Mouse (Mus musculus) heart, embryonic 10.5 days (tissue): ENCODE data around the gene Rgs8. TPM values are rescaled to one million over a fixed set of nuclear protein-coding genes. Genes with fewer than 3 reads are reported as not detected.

Experiments used
- DNase-seq: peaks from one replicate; pipeline ENCODE4 v3.0.0-alpha.2; 2017; ENCODE audit warnings: low spot score
- H3K27ac ChIP-seq: fragments of 300-500 bp; sonication (generic); 2 replicates; pipeline ENCODE4 v1.5.1; 2016; ENCODE audit warnings: mild to moderate bottlenecking
- H3K27me3 ChIP-seq: fragments of 300-500 bp; sonication (generic); 2 replicates; pipeline ENCODE4 v1.6.1; 2016; ENCODE audit warnings: mild to moderate bottlenecking; ENCODE audit not compliant: poor library complexity, insufficient read depth, severe bottlenecking
- H3K36me3 ChIP-seq: fragments of 300-500 bp; sonication (generic); 2 replicates; pipeline ENCODE4 v1.6.1; 2016; ENCODE audit warnings: mild to moderate bottlenecking, moderate library complexity
- H3K4me1 ChIP-seq: fragments of 300-500 bp; sonication (generic); 2 replicates; pipeline ENCODE4 v1.6.1; 2016; ENCODE audit warnings: mild to moderate bottlenecking
- H3K4me3 ChIP-seq: fragments of 300-500 bp; sonication (generic); 2 replicates; pipeline ENCODE4 v1.5.1; 2016; ENCODE audit warnings: mild to moderate bottlenecking, moderate library complexity
- H3K9me3 ChIP-seq: fragments of 300-500 bp; sonication (generic); 2 replicates; pipeline ENCODE4 v1.6.1; 2016; ENCODE audit warnings: mild to moderate bottlenecking, moderate library complexity
- WGBS: fragments of 180-500 bp; shearing (Covaris S2); methylation state at CpG from one replicate; pipeline ENCODE4 v1.1.7; 2016; 5-methylcytosine and 5-hydroxymethylcytosine counted together
- polyA plus RNA-seq: library from polyadenylated mRNA; unstranded; fragments of >200 nt; fragmentation: Nextera tagmentation; extraction: Ambion mirVana; gene quantifications from 2 replicates; pipeline ENCODE4 v1.2.1, GENCODE M21; 2016

Gene Rgs8
- polyA plus RNA-seq, 1 experiment from 2014 or later, result 0.55 TPM

DNA sequence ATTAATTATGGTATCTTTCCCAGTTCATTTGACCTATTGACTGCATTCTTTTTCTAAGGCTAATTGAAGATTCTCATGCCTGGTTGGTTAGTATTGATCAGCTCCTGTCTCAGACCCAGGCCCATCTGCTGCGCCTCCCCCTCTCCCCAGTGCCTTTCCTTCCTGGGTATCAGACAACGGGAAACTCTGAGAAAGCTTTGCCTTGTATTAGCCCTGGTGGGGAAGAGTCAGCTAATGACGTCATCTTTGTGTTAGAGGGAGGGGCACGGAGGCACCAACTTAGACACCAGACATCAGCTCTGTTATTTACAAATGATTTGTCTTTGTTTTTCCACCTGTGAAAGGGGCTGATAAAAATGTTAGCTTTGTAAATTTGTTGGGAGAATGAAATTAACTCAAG lies 9.5 kb downstream of the Rgs8 start:
- no peaks in the 10 kb centered on the region for H3K9me3 ChIP-seq
- DNase-seq, result no peak
- no peaks in the 10 kb centered on the region for H3K36me3 ChIP-seq
- 29% methylated on average over 4 of the region's 4 CpGs for WGBS
- no peak overlapping the region for H3K27ac ChIP-seq
- H3K27me3 ChIP-seq, result peaks cover 68% of the 10 kb centered on the region
- H3K4me3 ChIP-seq, result no peak overlapping the region
- peaks cover 26% of the 10 kb centered on the region for H3K4me1 ChIP-seq

DNA sequence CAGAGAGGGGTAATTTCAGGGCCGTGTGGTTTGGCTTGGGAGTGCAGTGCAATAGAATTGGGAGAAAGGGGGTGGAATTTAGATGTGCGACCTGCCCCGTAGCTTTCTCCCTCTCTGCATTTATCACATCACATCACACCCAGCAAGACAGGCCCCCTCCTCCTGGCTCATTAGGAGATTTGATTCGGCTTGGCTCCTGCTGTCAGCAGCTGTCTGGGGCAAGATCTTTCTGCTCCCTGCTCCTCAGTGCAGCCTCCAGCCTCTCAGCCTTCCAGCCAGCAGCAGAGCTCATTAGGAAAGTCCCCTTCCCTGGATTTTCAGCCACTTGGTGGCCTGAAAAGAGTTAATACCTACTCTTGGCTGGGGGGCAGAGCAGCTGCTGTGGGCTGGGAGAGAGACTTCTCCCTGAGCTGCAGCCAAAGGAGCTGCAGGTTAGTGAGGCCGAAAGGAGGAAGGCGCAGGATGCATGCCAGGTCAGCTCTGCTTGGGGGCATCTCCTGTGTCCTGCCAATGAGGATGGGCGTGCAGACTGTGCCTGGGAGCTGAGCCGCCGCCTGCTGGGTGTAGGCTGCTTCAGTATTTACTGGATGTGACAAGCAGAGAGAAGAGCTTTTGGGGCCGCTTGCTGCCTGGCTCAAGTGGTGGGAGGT lies 12.4 kb downstream of the Rgs8 start:
- no peaks in the 10 kb centered on the region for H3K9me3 ChIP-seq
- 0 out of 2 replicates have a peak overlapping the region, but pooled peaks have one; percentile 6 for H3K4me3 ChIP-seq
- no peaks in the 10 kb centered on the region for H3K36me3 ChIP-seq
- peaks cover 59% of the 10 kb centered on the region for H3K27me3 ChIP-seq
- 6% methylated on average over 10 of the region's 10 CpGs for WGBS
- DNase-seq, result no peak
- no peak overlapping the region for H3K27ac ChIP-seq
- H3K4me1 ChIP-seq, result peaks cover 39% of the 10 kb centered on the region

DNA sequence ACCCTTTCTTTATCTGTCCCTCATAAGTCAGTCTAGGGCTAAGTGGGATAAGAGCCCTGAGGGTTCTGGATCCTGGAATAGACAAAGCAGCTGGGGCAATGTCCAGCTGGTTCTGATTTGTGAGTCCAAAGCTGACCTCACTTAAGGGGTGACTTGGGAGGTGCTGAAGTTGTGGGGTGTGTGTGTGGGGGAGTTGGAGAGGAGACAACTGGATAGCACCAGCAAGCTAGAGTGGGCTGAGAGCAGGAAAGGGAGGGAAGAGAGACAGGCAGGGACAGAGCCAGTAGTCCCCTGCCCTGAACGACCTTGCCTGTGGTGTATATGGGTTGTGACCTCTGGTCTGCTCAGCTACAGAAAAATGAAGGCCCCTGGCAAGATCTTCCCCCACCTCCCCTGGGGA lies 13.4 kb downstream of the Rgs8 start:
- no peak for DNase-seq
- H3K27ac ChIP-seq, result no peak overlapping the region
- no peaks in the 10 kb centered on the region for H3K9me3 ChIP-seq
- H3K4me3 ChIP-seq, result no peak overlapping the region
- peaks cover 55% of the 10 kb centered on the region for H3K27me3 ChIP-seq
- H3K4me1 ChIP-seq, result peaks cover 43% of the 10 kb centered on the region
- WGBS, result 6% methylated on average over 1 of the region's 1 CpGs
- H3K36me3 ChIP-seq, result no peaks in the 10 kb centered on the region

DNA sequence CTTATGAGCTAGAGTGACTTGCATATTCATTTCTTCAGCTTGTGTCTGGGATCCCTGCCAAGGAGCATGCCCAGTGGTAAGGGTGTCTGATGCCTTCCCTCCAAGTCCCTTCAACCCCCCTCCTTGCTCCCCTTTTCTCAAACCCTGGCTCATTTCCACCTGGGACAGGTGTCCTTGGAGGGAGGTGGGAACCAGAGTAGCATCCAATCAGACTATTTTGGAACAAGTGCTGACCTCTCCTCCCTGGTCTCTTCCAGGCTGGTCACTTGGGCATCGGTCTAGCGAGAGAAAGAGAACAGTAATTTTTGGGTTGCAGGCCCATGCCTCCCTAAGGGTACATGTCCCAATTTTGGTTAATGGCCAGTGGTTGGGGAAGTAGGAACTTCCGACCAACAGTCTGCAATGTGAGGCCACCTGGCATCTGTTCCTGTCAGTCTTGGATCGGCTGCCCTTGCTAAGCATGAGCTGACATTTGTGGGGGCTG lies 14.5 kb downstream of the Rgs8 start:
- no peaks in the 10 kb centered on the region for H3K9me3 ChIP-seq
- H3K4me3 ChIP-seq, result no peak overlapping the region
- WGBS, result 73% methylated on average over 4 of the region's 4 CpGs
- peaks cover 38% of the 10 kb centered on the region for H3K4me1 ChIP-seq
- DNase-seq, result no peak
- H3K36me3 ChIP-seq, result no peaks in the 10 kb centered on the region
- peaks cover 49% of the 10 kb centered on the region for H3K27me3 ChIP-seq
- H3K27ac ChIP-seq, result no peak overlapping the region

DNA sequence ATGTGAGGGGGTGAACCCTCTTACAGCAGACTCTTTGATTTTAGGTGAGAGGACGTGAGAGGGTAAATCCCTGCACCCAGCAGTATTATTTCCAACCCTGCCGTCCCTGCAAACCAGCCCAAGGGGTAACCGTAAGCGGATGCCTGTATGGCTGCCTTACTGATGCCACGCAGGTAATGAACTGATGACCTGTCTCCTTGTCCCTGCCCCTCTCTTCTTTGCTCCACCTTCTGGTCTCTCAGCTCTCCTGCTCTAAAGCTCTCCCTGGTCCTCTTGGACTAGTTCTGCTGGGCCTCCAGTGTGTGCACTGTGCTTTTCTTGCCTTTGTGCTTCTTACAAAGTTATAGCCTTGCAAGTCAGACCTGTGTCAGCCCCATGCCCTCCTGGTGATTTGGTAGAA lies 15.0 kb downstream of the Rgs8 start:
- Histone ChIP-seq H3K9me3 (no peaks in the 10 kb centered on the region), H3K36me3 (no peaks in the 10 kb centered on the region), H3K4me1 (peaks cover 38% of the 10 kb centered on the region), H3K27me3 (peaks cover 49% of the 10 kb centered on the region), H3K4me3 (no peak overlapping the region), H3K27ac (no peak overlapping the region)
- 79% methylated on average over 5 of the region's 5 CpGs for WGBS
- no peak for DNase-seq

DNA sequence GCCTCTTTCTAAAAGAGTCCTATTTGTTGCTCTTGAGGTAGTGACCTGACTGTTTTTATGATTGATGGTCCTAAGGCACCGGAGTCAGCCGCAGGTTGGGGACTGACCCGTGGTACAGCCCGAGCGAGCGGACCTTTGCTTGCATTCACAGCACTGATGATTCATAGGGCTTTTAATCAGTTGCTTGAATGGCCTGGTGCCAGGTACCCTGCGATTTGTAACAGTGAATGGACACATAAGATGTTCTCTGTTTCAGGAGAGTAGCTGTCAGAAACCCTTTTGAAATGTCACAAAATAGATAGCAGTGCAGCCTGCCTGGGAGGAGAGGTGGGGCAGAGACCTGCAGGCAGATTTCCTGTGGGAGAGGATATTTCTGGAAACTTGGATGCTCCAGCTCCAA lies 16.3 kb downstream of the Rgs8 start:
- H3K9me3 ChIP-seq, result no peaks in the 10 kb centered on the region
- no peak overlapping the region for H3K27ac ChIP-seq
- peaks cover 38% of the 10 kb centered on the region for H3K4me1 ChIP-seq
- DNase-seq, result no peak
- H3K27me3 ChIP-seq, result peaks cover 49% of the 10 kb centered on the region
- H3K36me3 ChIP-seq, result no peaks in the 10 kb centered on the region
- WGBS, result 48% methylated on average over 7 of the region's 7 CpGs
- H3K4me3 ChIP-seq, result no peak overlapping the region

DNA sequence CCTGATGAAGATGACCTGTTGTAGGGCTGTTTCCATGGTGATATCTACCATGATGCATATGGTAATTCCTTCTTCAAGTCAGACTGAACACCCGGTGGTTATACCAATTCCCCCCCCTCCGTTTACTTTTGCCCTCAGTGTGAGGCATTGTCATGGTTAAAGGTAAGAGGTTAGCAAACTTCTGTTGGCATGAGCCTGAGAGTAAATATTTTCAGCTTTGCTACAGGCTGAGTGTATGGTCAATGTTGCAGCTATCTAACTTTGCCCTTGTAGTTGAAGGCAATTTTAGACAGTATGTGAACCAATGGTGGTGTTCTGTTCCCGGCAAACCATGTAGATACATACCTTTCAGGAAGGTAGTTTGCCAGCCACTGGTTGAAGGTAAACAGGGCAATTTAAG lies 16.9 kb downstream of the Rgs8 start:
- WGBS, result 60% methylated on average over 3 of the region's 3 CpGs
- no peak for DNase-seq
- Histone ChIP-seq H3K27ac (no peak overlapping the region), H3K4me3 (no peak overlapping the region), H3K36me3 (no peaks in the 10 kb centered on the region), H3K4me1 (peaks cover 38% of the 10 kb centered on the region), H3K9me3 (no peaks in the 10 kb centered on the region), H3K27me3 (peaks cover 50% of the 10 kb centered on the region)

DNA sequence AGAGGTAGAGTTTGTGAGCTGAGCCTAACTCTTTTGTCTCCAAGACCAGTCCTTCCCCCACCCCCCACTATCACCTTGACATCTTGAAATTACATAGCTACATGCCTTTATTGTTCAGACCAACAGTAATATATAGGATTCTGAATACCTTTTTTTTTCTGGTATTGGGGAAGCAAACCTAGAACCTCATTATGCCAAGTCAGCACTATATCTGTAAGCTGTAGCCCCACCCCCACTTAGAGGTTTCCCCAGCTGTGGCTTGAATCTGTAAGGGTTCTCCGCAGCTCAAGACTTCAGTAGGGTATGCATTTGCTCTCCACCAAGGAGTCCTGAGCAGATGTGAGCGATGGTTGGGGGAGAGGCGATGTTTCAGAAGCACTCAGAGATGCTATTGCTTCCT lies 18.5 kb downstream of the Rgs8 start:
- no peaks in the 10 kb centered on the region for H3K36me3 ChIP-seq
- H3K4me3 ChIP-seq, result no peak overlapping the region
- no peak overlapping the region for H3K27ac ChIP-seq
- H3K4me1 ChIP-seq, result peaks cover 22% of the 10 kb centered on the region
- DNase-seq, result no peak
- peaks cover 40% of the 10 kb centered on the region for H3K27me3 ChIP-seq
- no peaks in the 10 kb centered on the region for H3K9me3 ChIP-seq
- 68% methylated on average over 3 of the region's 3 CpGs for WGBS

DNA sequence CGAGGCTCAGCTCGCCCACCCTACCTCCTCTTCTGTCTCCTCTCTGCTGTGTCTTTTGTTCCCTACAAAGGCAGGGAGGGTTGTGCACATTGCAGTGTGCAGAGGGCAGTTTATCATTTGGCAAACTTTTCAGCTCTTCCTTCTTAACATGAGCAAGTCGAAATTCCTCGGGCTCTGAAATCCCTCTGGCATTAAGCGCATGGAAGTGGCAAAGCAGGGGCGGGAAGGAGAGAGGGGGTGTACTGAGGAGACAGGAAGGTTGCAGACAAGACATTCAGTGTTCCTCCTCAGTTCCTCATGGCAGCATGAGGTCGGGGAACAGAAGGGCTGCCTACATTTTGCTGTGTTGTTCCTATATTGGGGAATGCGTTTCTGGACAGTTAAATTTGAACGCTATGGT lies 19.9 kb downstream of the Rgs8 start:
- no peak overlapping the region for H3K4me3 ChIP-seq
- 76% methylated on average over 9 of the region's 9 CpGs for WGBS

DNA sequence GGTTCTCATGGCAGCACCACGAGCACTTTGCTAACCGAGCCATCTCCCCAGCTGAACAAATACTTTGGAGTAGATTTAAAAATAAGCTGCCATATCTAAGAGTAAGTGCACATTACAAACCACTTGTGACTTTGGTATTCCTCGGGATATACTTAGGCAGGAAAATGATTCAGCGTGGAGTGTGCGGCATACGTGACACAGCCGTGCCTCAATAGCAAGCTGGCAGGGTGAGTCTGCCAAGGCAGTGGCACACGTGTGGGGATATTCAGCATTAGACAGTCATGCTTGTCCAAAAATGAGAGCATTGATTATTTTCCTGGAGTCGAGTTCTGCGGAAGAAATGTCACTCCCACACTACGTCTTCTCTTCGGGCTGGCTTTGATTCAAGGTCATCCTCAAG lies 21.1 kb downstream of the Rgs8 start:
- H3K4me1 ChIP-seq, result peaks cover 18% of the 10 kb centered on the region
- no peak overlapping the region for H3K27ac ChIP-seq
- no peak for DNase-seq
- H3K9me3 ChIP-seq, result no peaks in the 10 kb centered on the region
- no peak overlapping the region for H3K4me3 ChIP-seq
- WGBS, result 88% methylated on average over 12 of the region's 12 CpGs
- H3K27me3 ChIP-seq, result peaks cover 33% of the 10 kb centered on the region
- H3K36me3 ChIP-seq, result no peaks in the 10 kb centered on the region

More for the DNA sequence above, 19.9 kb downstream of the Rgs8 start:
- no peak overlapping the region for H3K27ac ChIP-seq
- peaks cover 20% of the 10 kb centered on the region for H3K4me1 ChIP-seq
- peaks cover 38% of the 10 kb centered on the region for H3K27me3 ChIP-seq
- no peak for DNase-seq
- no peaks in the 10 kb centered on the region for H3K9me3 ChIP-seq
- H3K36me3 ChIP-seq, result no peaks in the 10 kb centered on the region

DNA sequence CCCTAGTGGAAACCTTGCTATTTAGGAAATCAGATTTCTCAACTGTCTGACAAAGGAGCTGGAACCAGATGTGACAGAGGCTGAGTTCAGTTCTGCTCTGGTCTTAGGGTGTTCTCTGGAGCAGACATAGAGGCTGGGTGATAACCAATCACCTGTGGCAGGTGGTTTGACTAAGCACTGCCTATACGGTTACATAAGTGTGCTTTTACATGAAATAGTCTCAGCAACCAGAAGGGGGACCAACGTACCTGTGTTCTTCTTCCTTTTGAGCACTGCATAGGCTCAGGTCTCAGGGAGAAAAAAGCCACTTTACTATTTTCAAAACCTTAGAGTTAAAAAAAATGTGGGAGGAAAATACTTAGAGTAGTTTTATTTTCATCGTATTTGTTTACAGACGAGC lies 22.8 kb downstream of the Rgs8 start:
- Histone ChIP-seq H3K4me3 (no peak overlapping the region), H3K9me3 (no peaks in the 10 kb centered on the region), H3K36me3 (no peaks in the 10 kb centered on the region), H3K4me1 (peaks cover 15% of the 10 kb centered on the region; the same call in 1 of the 2 replicates), H3K27me3 (peaks cover 42% of the 10 kb centered on the region), H3K27ac (no peak overlapping the region)
- 72% methylated on average over 4 of the region's 4 CpGs for WGBS
- no peak for DNase-seq

DNA sequence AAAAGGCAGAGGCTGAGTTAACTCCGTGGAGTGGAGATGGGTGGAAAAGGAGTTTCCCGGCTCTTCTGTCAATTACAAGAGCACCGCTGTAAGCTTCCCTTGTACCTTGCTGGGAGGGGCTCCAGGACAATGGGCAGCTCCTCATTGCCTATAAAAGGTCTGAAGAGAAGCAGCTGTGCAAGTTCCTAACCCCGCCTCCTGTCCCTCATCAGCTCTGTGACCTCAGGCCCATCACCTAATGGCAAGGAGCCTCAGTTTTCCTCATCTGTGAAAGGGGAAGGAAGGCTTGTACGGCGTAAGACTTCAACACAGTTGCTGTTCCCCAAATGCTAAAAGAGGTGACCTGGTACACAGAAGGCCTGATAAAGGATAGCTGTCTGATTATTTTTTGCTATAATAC lies 24.8 kb downstream of the Rgs8 start:
- no peak overlapping the region for H3K27ac ChIP-seq
- WGBS, result 48% methylated on average over 6 of the region's 6 CpGs
- H3K4me3 ChIP-seq, result no peak overlapping the region
- no peaks in the 10 kb centered on the region for H3K9me3 ChIP-seq
- DNase-seq, result no peak
- peaks cover 13% of the 10 kb centered on the region; the same call in 1 of the 2 replicates for H3K4me1 ChIP-seq
- peaks cover 41% of the 10 kb centered on the region; the same call in 1 of the 2 replicates for H3K27me3 ChIP-seq
- no peaks in the 10 kb centered on the region for H3K36me3 ChIP-seq

DNA sequence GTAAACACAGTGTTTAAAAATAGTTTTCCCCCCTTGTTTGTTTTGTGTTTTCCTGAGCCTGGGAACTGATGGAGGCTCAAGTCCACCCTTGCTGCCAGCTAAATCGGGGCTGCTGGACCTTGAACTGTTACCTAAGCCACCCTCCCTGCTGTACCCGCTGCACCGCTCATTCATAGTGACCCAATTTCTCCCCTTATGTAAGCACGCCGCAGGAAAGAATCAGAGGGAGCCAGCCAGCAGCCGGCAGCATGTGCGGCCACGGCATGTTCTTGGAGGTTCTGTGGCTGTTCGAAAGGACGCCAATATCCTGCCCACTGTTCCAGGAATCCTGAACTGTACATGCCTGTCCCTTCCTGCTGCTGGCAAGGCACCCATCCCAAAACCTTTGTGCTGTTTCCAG lies 26.3 kb downstream of the Rgs8 start:
- no peaks in the 10 kb centered on the region for H3K9me3 ChIP-seq
- H3K27ac ChIP-seq, result no peak overlapping the region
- WGBS, result 62% methylated on average over 10 of the region's 10 CpGs

DNA sequence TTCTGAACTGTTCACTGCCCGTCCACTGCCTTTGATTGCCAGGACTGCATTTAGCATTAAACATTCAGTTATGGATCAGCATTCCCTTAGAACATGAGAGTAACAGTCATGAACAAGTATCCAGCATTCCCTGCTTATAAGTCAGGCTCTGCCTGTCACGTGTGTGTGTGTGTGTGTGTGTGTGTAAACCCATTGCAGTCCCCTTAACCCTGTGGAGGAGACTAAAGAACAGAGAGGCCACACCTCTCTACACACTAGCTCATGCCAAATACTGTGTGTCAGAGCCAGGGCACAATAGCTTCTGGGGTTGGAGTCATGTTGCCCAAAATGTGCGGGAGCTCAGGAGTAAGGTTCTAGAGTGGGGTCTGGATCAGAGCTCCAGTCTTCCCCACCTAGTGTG lies 26.8 kb downstream of the Rgs8 start:
- H3K4me1 ChIP-seq, result peaks cover 13% of the 10 kb centered on the region; the same call in 1 of the 2 replicates
- H3K9me3 ChIP-seq, result no peaks in the 10 kb centered on the region
- no peak overlapping the region for H3K4me3 ChIP-seq
- WGBS, result 72% methylated on average over 3 of the region's 3 CpGs
- H3K27me3 ChIP-seq, result peaks cover 36% of the 10 kb centered on the region; the same call in 1 of the 2 replicates
- H3K27ac ChIP-seq, result no peak overlapping the region
- no peak for DNase-seq
- no peaks in the 10 kb centered on the region for H3K36me3 ChIP-seq

More for the DNA sequence above, 26.3 kb downstream of the Rgs8 start:
- Histone ChIP-seq H3K4me1 (peaks cover 13% of the 10 kb centered on the region; the same call in 1 of the 2 replicates), H3K27me3 (peaks cover 41% of the 10 kb centered on the region; the same call in 1 of the 2 replicates), H3K36me3 (no peaks in the 10 kb centered on the region), H3K4me3 (no peak overlapping the region)
- DNase-seq, result no peak
